In genomic region chr8:107137591-107137990, GRCm38 (mm10) we compare ENCODE assay signal across 32 mouse cellular contexts. TPM values are rescaled to one million over a fixed set of nuclear protein-coding genes. Genes with fewer than 3 reads are reported as not detected.
DNase-seq lines count a peak whose midpoint lies in the region; ATAC-seq lines count a peak whose summit lies in the region.
"Had no signal": no experiment of that assay in that cellular context is flagged by ENCODE, and none has a peak within 500 bp of the region (broad histone marks: within the 10 kb centered on the region; RNA-seq: fewer than 3 reads in every experiment).

No protein-coding gene starts in this region.

- no peaks in the 10 kb centered on the region for H3K4me1 ChIP-seq in forebrain, embryonic 14.5 days (ENCODE audit: control insufficient read depth, insufficient read depth, low read length)
- H3K4me1 ChIP-seq: hindbrain, embryonic 15.5 days had no signal

- H3K4me3 ChIP-seq in forebrain, embryonic 14.5 days (ENCODE audit: low read depth, low read length) = no peak overlapping the region
- H3K4me3 ChIP-seq: heart, embryonic 13.5 days; hindbrain, embryonic 10.5 days; hindbrain, embryonic 15.5 days; liver, embryonic 13.5 days; midbrain, embryonic 12.5 days; myocyte; neural tube, embryonic 12.5 days had no signal

- H3K9me3 ChIP-seq in forebrain, embryonic 14.5 days (replicated peaks; ENCODE audit: control insufficient read depth, low read length) = no peaks in the 10 kb centered on the region
- H3K9me3 ChIP-seq: heart, embryonic 13.5 days; hindbrain, embryonic 10.5 days; hindbrain, embryonic 15.5 days; liver, embryonic 13.5 days; midbrain, embryonic 12.5 days; neural tube, embryonic 12.5 days had no signal

- H3K27ac ChIP-seq in forebrain, embryonic 14.5 days (ENCODE audit: low read depth, low read length) = no peak overlapping the region
- H3K27ac ChIP-seq: heart, embryonic 13.5 days; hindbrain, embryonic 15.5 days; liver, embryonic 13.5 days; midbrain, embryonic 12.5 days; neural tube, embryonic 12.5 days; stomach, postnatal 0 days had no signal

- no peaks in the 10 kb centered on the region for H3K27me3 ChIP-seq in forebrain, embryonic 14.5 days (replicated peaks; ENCODE audit: control insufficient read depth, insufficient read depth, low read length)
- H3K27me3 ChIP-seq: heart, embryonic 13.5 days; hindbrain, embryonic 15.5 days; midbrain, embryonic 12.5 days; neural tube, embryonic 12.5 days had no signal

- WGBS in forebrain, embryonic 14.5 days = 85% methylated on average over 6 of the region's 6 CpGs

- H3K4me2 ChIP-seq in forebrain, embryonic 14.5 days (ENCODE audit: low read length) = no peak overlapping the region
- H3K4me2 ChIP-seq: heart, embryonic 13.5 days; hindbrain, embryonic 15.5 days; liver, embryonic 13.5 days; midbrain, embryonic 12.5 days; neural tube, embryonic 12.5 days had no signal

- no peak for ATAC-seq in forebrain, embryonic 14.5 days
- ATAC-seq: forebrain, embryonic 16.5 days; inflammation-experienced regulatory T-cells, adult 6 months had no signal

- no peak overlapping the region for H3K9ac ChIP-seq in forebrain, embryonic 14.5 days (ENCODE audit: low read length)
- H3K9ac ChIP-seq: heart, embryonic 13.5 days; hindbrain, embryonic 15.5 days; liver, embryonic 13.5 days; midbrain, embryonic 12.5 days; neural tube, embryonic 12.5 days had no signal

- H3K36me3 ChIP-seq in forebrain, embryonic 14.5 days (ENCODE audit: control insufficient read depth, insufficient read depth, low read length) = no peaks in the 10 kb centered on the region
- H3K36me3 ChIP-seq: heart, embryonic 13.5 days; hindbrain, embryonic 10.5 days; hindbrain, embryonic 15.5 days; liver, embryonic 13.5 days; midbrain, embryonic 12.5 days; neural tube, embryonic 12.5 days had no signal

- peak; percentile 27 for DNase-seq in adrenal gland, postnatal 14 days
- no peak for DNase-seq in adrenal gland, postnatal 36 days
- peak; percentile 68 for DNase-seq in kidney, adult 9 months
- DNase-seq in kidney, adult 8-10 months = no peak
- DNase-seq in 416B (ENCODE audit: low read depth) = peak; percentile 23
- DNase-seq in fat pad, adult 2 months (ENCODE audit: extremely low read depth, low read depth, low spot score) = peak; percentile 86
- DNase-seq in forebrain, embryonic 14.5 days (ENCODE audit: low spot score) = no peak
- DNase-seq: B cell, adult 2 months; cerebellum, adult 11 months; cerebellum, adult 9-10 months; cerebellum, postnatal 36 days; gastrocnemius, postnatal 14 days; heart, adult 18-20 months; heart, postnatal 10 days; kidney, adult 11 months; layer of hippocampus, postnatal 36 days; left cerebral cortex, postnatal 4 days; liver, embryonic 13.5 days; lung, adult 2 months; lung, postnatal 14 days; right cerebral cortex, adult 18-20 months; right cerebral cortex, postnatal 4 days; thymus, postnatal 4 days had no signal

RNA-seq across cellular contexts. Expression of gene Cyb5b, which starts 12.8 kb away (rescaled TPM):
- 260 and 305 TPM in 2 replicates for total RNA-seq in adrenal gland, postnatal 14 days (2021)
- total RNA-seq in adrenal gland, postnatal 36 days (2021) = 100 to 1,000 TPM; 419 to 590 TPM
- polyA plus RNA-seq in forebrain, embryonic 14.5 days (2014; fragmentation: Nextera tagmentation; extraction: Ambion mirVana) = 108 and 118 TPM in 2 replicates

RNA-seq across cellular contexts. Expression of gene Terf2, which starts 41.2 kb away (rescaled TPM):
- total RNA-seq in adrenal gland, postnatal 14 days (2021) = 25.0 and 26.2 TPM in 2 replicates
- 10 to 100 TPM; 23.5 to 24.5 TPM for total RNA-seq in adrenal gland, postnatal 36 days (2021)
- 19.2 and 19.9 TPM in 2 replicates for polyA plus RNA-seq in forebrain, embryonic 14.5 days (2014; fragmentation: Nextera tagmentation; extraction: Ambion mirVana)

Comparison
In these comparisons a context has a peak if more than half of its experiments do, and no peak if none do; other contexts are left out.
1. DNase-seq: peak in adrenal gland, postnatal 14 days (single experiment), kidney, adult 9 months (single experiment), 416B (single experiment) and fat pad, adult 2 months (single experiment); none in adrenal gland, postnatal 36 days (0 of 2), kidney, adult 8-10 months (0 of 2) and forebrain, embryonic 14.5 days (single experiment).